ENCODE assay signal across 23 mouse cellular contexts in the genomic region with DNA sequence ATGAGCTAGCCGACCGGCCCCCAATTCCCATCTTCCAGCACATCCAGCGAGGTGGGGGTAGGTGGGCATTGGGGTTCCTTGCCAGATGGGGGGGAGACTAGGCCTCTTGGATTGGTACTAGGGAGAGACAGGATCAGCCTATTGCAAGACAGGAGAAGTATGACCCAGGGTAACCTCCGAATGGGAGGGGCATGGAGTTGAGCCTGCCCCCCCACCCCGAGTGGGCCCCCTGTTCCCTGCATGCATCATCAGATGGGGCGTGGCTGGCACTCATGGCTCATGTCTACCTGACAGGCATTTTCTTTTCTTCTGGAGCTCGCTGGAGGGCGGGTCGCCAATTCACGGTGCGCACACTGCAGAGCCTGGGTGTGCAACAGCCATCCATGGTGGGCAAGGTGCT. TPM values are rescaled to one million over a fixed set of nuclear protein-coding genes. Genes with fewer than 3 reads are reported as not detected.
DNase-seq lines count a peak whose midpoint lies in the region; ATAC-seq lines count a peak whose summit lies in the region.
"Had no signal": no experiment of that assay in that cellular context is flagged by ENCODE, and none has a peak within 500 bp of the region (broad histone marks: within the 10 kb centered on the region; RNA-seq: fewer than 3 reads in every experiment).

No protein-coding gene starts in this region.

- no peak for DNase-seq in embryonic facial prominence, embryonic 10.5 days (ENCODE audit: low spot score)
- DNase-seq in liver, embryonic 11.5 days (ENCODE audit: low spot score) = no peak
- DNase-seq in liver = no peak
- no peak for DNase-seq in spleen, postnatal 14 days (ENCODE audit: low spot score in 2 of 2)
- DNase-seq in layer of hippocampus, postnatal 36 days = no peak
- DNase-seq: adrenal gland, adult 8-10 months; cerebellum, adult 11 months; cerebellum, adult 9-10 months; heart, adult 18-20 months; heart, postnatal 10 days; heart, postnatal 4 days had no signal

- peak overlapping the region; percentile 34 for H3K4me2 ChIP-seq in embryonic facial prominence, embryonic 13.5 days
- no peak overlapping the region for H3K4me2 ChIP-seq in liver, embryonic 11.5 days
- peak overlapping the region; percentile 63 for H3K4me2 ChIP-seq in intestine, embryonic 16.5 days (ENCODE audit: low read depth, low read length)
- peak overlapping the region; percentile 44 for H3K4me2 ChIP-seq in stomach, embryonic 16.5 days (ENCODE audit: low read depth, low read length)
- H3K4me2 ChIP-seq: forebrain, embryonic 13.5 days; hindbrain, embryonic 13.5 days had no signal

- 74% methylated on average over 11 of the region's 11 CpGs for WGBS in embryonic facial prominence, embryonic 13.5 days
- WGBS in embryonic facial prominence, embryonic 10.5 days = 88% methylated on average over 11 of the region's 11 CpGs
- WGBS in liver, embryonic 11.5 days = 81% methylated on average over 11 of the region's 11 CpGs
- WGBS in intestine, embryonic 16.5 days = 70% methylated on average over 11 of the region's 11 CpGs
- WGBS in stomach, embryonic 16.5 days = 74% methylated on average over 11 of the region's 11 CpGs

- H3K27ac ChIP-seq in embryonic facial prominence, embryonic 13.5 days = no peak overlapping the region
- H3K27ac ChIP-seq in embryonic facial prominence, embryonic 10.5 days (replicated peaks) = no peak overlapping the region
- no peak overlapping the region for H3K27ac ChIP-seq in liver, embryonic 11.5 days (ENCODE audit: low read depth, low read length)
- peak overlapping the region; percentile 89 for H3K27ac ChIP-seq in intestine, embryonic 16.5 days (ENCODE audit: low read length)
- peak overlapping the region; percentile 85 for H3K27ac ChIP-seq in stomach, embryonic 16.5 days (ENCODE audit: low read length)
- H3K27ac ChIP-seq: forebrain, embryonic 13.5 days; heart, embryonic 10.5 days; hindbrain, embryonic 13.5 days had no signal

- peak overlapping the region; percentile 29 for H3K4me3 ChIP-seq in embryonic facial prominence, embryonic 13.5 days
- no peak overlapping the region for H3K4me3 ChIP-seq in embryonic facial prominence, embryonic 10.5 days
- no peak overlapping the region for H3K4me3 ChIP-seq in liver, embryonic 11.5 days (ENCODE audit: low read depth, low read length)
- H3K4me3 ChIP-seq in intestine, embryonic 16.5 days (ENCODE audit: low read length) = peak overlapping the region; percentile 55
- peak overlapping the region; percentile 34 for H3K4me3 ChIP-seq in stomach, embryonic 16.5 days (replicated peaks; ENCODE audit: low read length)
- H3K4me3 ChIP-seq: forebrain, embryonic 13.5 days; heart, embryonic 10.5 days; hindbrain, embryonic 13.5 days had no signal

- ATAC-seq in embryonic facial prominence, embryonic 13.5 days (ENCODE audit: insufficient number of reproducible peaks, insufficient read depth, low FRiP score, low TSS enrichment, low read depth) = no peak
- 0 out of 2 replicates have a peak, but pooled peaks have one; percentile 1 for ATAC-seq in liver, embryonic 11.5 days (replicated peaks; ENCODE audit: low FRiP score)
- peak; percentile 54 for ATAC-seq in intestine, embryonic 16.5 days
- ATAC-seq in stomach, embryonic 16.5 days (ENCODE audit: insufficient read depth, low FRiP score) = peak; percentile 15; the same call in 1 of the 2 replicates
- ATAC-seq: CD4-positive, CD25-positive, alpha-beta regulatory T cell, adult 4 months; forebrain, embryonic 13.5 days had no signal

- no peaks in the 10 kb centered on the region for H3K9me3 ChIP-seq in embryonic facial prominence, embryonic 13.5 days
- no peaks in the 10 kb centered on the region for H3K9me3 ChIP-seq in embryonic facial prominence, embryonic 10.5 days
- H3K9me3 ChIP-seq in liver, embryonic 11.5 days (ENCODE audit: control insufficient read depth, low read length) = no peaks in the 10 kb centered on the region
- H3K9me3 ChIP-seq in intestine, embryonic 16.5 days (ENCODE audit: control insufficient read depth, low read length) = no peaks in the 10 kb centered on the region
- no peaks in the 10 kb centered on the region for H3K9me3 ChIP-seq in stomach, embryonic 16.5 days (replicated peaks; ENCODE audit: control insufficient read depth, low read length)
- H3K9me3 ChIP-seq: forebrain, embryonic 13.5 days; G1E; heart, embryonic 10.5 days; hindbrain, embryonic 13.5 days had no signal

- H3K27me3 ChIP-seq in embryonic facial prominence, embryonic 13.5 days = no peaks in the 10 kb centered on the region
- H3K27me3 ChIP-seq in embryonic facial prominence, embryonic 10.5 days (replicated peaks; ENCODE audit: low read depth, poor library complexity, severe bottlenecking) = peaks cover 17% of the 10 kb centered on the region
- H3K27me3 ChIP-seq in liver, embryonic 11.5 days (replicated peaks; ENCODE audit: control insufficient read depth, insufficient read depth, low read length) = no peaks in the 10 kb centered on the region; the same call in 1 of the 2 replicates
- H3K27me3 ChIP-seq in intestine, embryonic 16.5 days (replicated peaks; ENCODE audit: control insufficient read depth, insufficient read depth, low read length) = no peaks in the 10 kb centered on the region
- H3K27me3 ChIP-seq in stomach, embryonic 16.5 days (ENCODE audit: control insufficient read depth, insufficient read depth, low read length) = no peaks in the 10 kb centered on the region

- peak overlapping the region; percentile 21; the same call in 1 of the 2 replicates for H3K9ac ChIP-seq in embryonic facial prominence, embryonic 13.5 days
- no peak overlapping the region for H3K9ac ChIP-seq in liver, embryonic 11.5 days (ENCODE audit: low read depth, low read length)
- peak overlapping the region; percentile 76 for H3K9ac ChIP-seq in intestine, embryonic 16.5 days (ENCODE audit: low read depth, low read length)
- peak overlapping the region; percentile 56 for H3K9ac ChIP-seq in stomach, embryonic 16.5 days (ENCODE audit: low read length)
- H3K9ac ChIP-seq: forebrain, embryonic 13.5 days; hindbrain, embryonic 13.5 days had no signal

- H3K36me3 ChIP-seq in embryonic facial prominence, embryonic 13.5 days = peaks cover 4% of the 10 kb centered on the region; the same call in 1 of the 2 replicates
- no peaks in the 10 kb centered on the region for H3K36me3 ChIP-seq in embryonic facial prominence, embryonic 10.5 days (replicated peaks)
- no peaks in the 10 kb centered on the region for H3K36me3 ChIP-seq in liver, embryonic 11.5 days (ENCODE audit: control insufficient read depth, insufficient read depth, low read length)
- no peaks in the 10 kb centered on the region for H3K36me3 ChIP-seq in intestine, embryonic 16.5 days (ENCODE audit: control insufficient read depth, insufficient read depth, low read length)
- no peaks in the 10 kb centered on the region for H3K36me3 ChIP-seq in stomach, embryonic 16.5 days (ENCODE audit: control insufficient read depth, insufficient read depth, low read length)
- H3K36me3 ChIP-seq: heart, embryonic 10.5 days; hindbrain, embryonic 13.5 days had no signal

- peaks cover 40% of the 10 kb centered on the region for H3K4me1 ChIP-seq in embryonic facial prominence, embryonic 13.5 days
- H3K4me1 ChIP-seq in embryonic facial prominence, embryonic 10.5 days = peaks cover 32% of the 10 kb centered on the region
- H3K4me1 ChIP-seq in liver, embryonic 11.5 days (replicated peaks; ENCODE audit: control insufficient read depth, insufficient read depth, low read length) = peaks cover 12% of the 10 kb centered on the region
- H3K4me1 ChIP-seq in intestine, embryonic 16.5 days (ENCODE audit: control insufficient read depth, insufficient read depth, low read length) = peaks cover 33% of the 10 kb centered on the region
- H3K4me1 ChIP-seq in stomach, embryonic 16.5 days (ENCODE audit: control insufficient read depth, insufficient read depth, low read length) = peaks cover 30% of the 10 kb centered on the region

RNA-seq across cellular contexts. Expression of gene Cyp2w1, which starts 1.5 kb away (rescaled TPM):
- polyA plus RNA-seq in embryonic facial prominence, embryonic 13.5 days (2015; fragmentation: Nextera tagmentation; extraction: Ambion mirVana) = 12.8 and 17.0 TPM in 2 replicates
- not detected in 2 replicates for polyA plus RNA-seq in embryonic facial prominence, embryonic 10.5 days (2016; fragmentation: Nextera tagmentation; extraction: Ambion mirVana)
- polyA plus RNA-seq in liver, embryonic 11.5 days (2014; fragmentation: Nextera tagmentation; extraction: Ambion mirVana) = not detected in 2 replicates
- 33.9 and 44.0 TPM in 2 replicates for polyA plus RNA-seq in intestine, embryonic 16.5 days (2015; fragmentation: Nextera tagmentation; extraction: Ambion mirVana)
- 11.4 and 11.5 TPM in 2 replicates for polyA plus RNA-seq in stomach, embryonic 16.5 days (2015; fragmentation: Nextera tagmentation; extraction: Ambion mirVana)
- not detected for total RNA-seq in layer of hippocampus, postnatal 36 days (2021)
- total RNA-seq: adrenal gland, adult 8-10 months; adrenal gland, postnatal 36 days; G1E; gastrocnemius, adult 8-10 months; gastrocnemius, postnatal 4 days; heart, adult 18-20 months; heart, postnatal 10 days; heart, postnatal 4 days had no signal
- polyA plus RNA-seq: CD4-positive, CD25-positive, alpha-beta regulatory T cell, adult 4 months; forebrain, embryonic 13.5 days; G1E; heart, embryonic 10.5 days; heart, embryonic 14.5 days; hindbrain, embryonic 13.5 days had no signal

RNA-seq across cellular contexts. Expression of gene Cox19, which starts 2.7 kb away (rescaled TPM):
- 88.4 and 108 TPM in 2 replicates for polyA plus RNA-seq in embryonic facial prominence, embryonic 13.5 days (2015; fragmentation: Nextera tagmentation; extraction: Ambion mirVana)
- polyA plus RNA-seq in embryonic facial prominence, embryonic 10.5 days (2016; fragmentation: Nextera tagmentation; extraction: Ambion mirVana) = 116 and 122 TPM in 2 replicates
- 98.1 and 103 TPM in 2 replicates for polyA plus RNA-seq in liver, embryonic 11.5 days (2014; fragmentation: Nextera tagmentation; extraction: Ambion mirVana)
- 183 and 195 TPM in 2 replicates for polyA plus RNA-seq in intestine, embryonic 16.5 days (2015; fragmentation: Nextera tagmentation; extraction: Ambion mirVana)
- 107 and 114 TPM in 2 replicates for polyA plus RNA-seq in stomach, embryonic 16.5 days (2015; fragmentation: Nextera tagmentation; extraction: Ambion mirVana)
- 10 to 100 TPM; 68.6 to 76.3 TPM for total RNA-seq in layer of hippocampus, postnatal 36 days (2021)

RNA-seq across cellular contexts. Expression of gene Gpr146, which starts 23.6 kb away (rescaled TPM):
- polyA plus RNA-seq in embryonic facial prominence, embryonic 13.5 days (2015; fragmentation: Nextera tagmentation; extraction: Ambion mirVana) = 1.7 and 2.5 TPM in 2 replicates
- 1.7 and 2.5 TPM in 2 replicates for polyA plus RNA-seq in embryonic facial prominence, embryonic 10.5 days (2016; fragmentation: Nextera tagmentation; extraction: Ambion mirVana)
- polyA plus RNA-seq in liver, embryonic 11.5 days (2014; fragmentation: Nextera tagmentation; extraction: Ambion mirVana) = 13.4 and 15.1 TPM in 2 replicates
- polyA plus RNA-seq in intestine, embryonic 16.5 days (2015; fragmentation: Nextera tagmentation; extraction: Ambion mirVana) = 2.3 and 2.5 TPM in 2 replicates
- polyA plus RNA-seq in stomach, embryonic 16.5 days (2015; fragmentation: Nextera tagmentation; extraction: Ambion mirVana) = 3.1 and 4.2 TPM in 2 replicates
- 10 to 100 TPM; 11.0 to 13.1 TPM for total RNA-seq in layer of hippocampus, postnatal 36 days (2021)

RNA-seq across cellular contexts. Expression of gene Adap1, which starts 28.5 kb away (rescaled TPM):
- 0.61 and 0.63 TPM in 2 replicates for polyA plus RNA-seq in embryonic facial prominence, embryonic 13.5 days (2015; fragmentation: Nextera tagmentation; extraction: Ambion mirVana)
- 0.51 and 0.54 TPM in 2 replicates for polyA plus RNA-seq in embryonic facial prominence, embryonic 10.5 days (2016; fragmentation: Nextera tagmentation; extraction: Ambion mirVana)
- 7.2 and 8.1 TPM in 2 replicates for polyA plus RNA-seq in liver, embryonic 11.5 days (2014; fragmentation: Nextera tagmentation; extraction: Ambion mirVana)
- polyA plus RNA-seq in intestine, embryonic 16.5 days (2015; fragmentation: Nextera tagmentation; extraction: Ambion mirVana) = 5.3 and 6.3 TPM in 2 replicates
- polyA plus RNA-seq in stomach, embryonic 16.5 days (2015; fragmentation: Nextera tagmentation; extraction: Ambion mirVana) = 2.4 and 2.6 TPM in 2 replicates
- total RNA-seq in layer of hippocampus, postnatal 36 days (2021) = 100 to 1,000 TPM; 179 to 185 TPM

RNA-seq across cellular contexts. Expression of gene C130050O18Rik, which starts 51.1 kb away (rescaled TPM):
- polyA plus RNA-seq in embryonic facial prominence, embryonic 13.5 days (2015; fragmentation: Nextera tagmentation; extraction: Ambion mirVana) = 3.1 and 3.5 TPM in 2 replicates
- 0.16 and 0.26 TPM in 2 replicates for polyA plus RNA-seq in embryonic facial prominence, embryonic 10.5 days (2016; fragmentation: Nextera tagmentation; extraction: Ambion mirVana)
- polyA plus RNA-seq in liver, embryonic 11.5 days (2014; fragmentation: Nextera tagmentation; extraction: Ambion mirVana) = 1.5 and 1.6 TPM in 2 replicates
- polyA plus RNA-seq in intestine, embryonic 16.5 days (2015; fragmentation: Nextera tagmentation; extraction: Ambion mirVana) = 0.87 and 1.0 TPM in 2 replicates
- polyA plus RNA-seq in stomach, embryonic 16.5 days (2015; fragmentation: Nextera tagmentation; extraction: Ambion mirVana) = 0.80 and 1.2 TPM in 2 replicates
- under 1 TPM in 1 of 2 experiments, not detected in 1; 0.20 TPM for total RNA-seq in layer of hippocampus, postnatal 36 days (2021)
- polyA plus RNA-seq: CD4-positive, CD25-positive, alpha-beta regulatory T cell, adult 4 months had no signal

Comparison
In these comparisons a context has a peak if more than half of its experiments do, and no peak if none do; other contexts are left out.
1. H3K4me3 ChIP-seq: peak in embryonic facial prominence, embryonic 13.5 days (single experiment), intestine, embryonic 16.5 days (single experiment) and stomach, embryonic 16.5 days (single experiment); none in embryonic facial prominence, embryonic 10.5 days (single experiment) and liver, embryonic 11.5 days (single experiment).
2. RNA of gene Cyp2w1, which starts 1.5 kb away (polyA plus RNA-seq): 33.9 to 44.0 TPM in intestine, embryonic 16.5 days, 12.8 to 17.0 TPM in embryonic facial prominence, embryonic 13.5 days and 11.4 to 11.5 TPM in stomach, embryonic 16.5 days; not detected in liver, embryonic 11.5 days and not detected in embryonic facial prominence, embryonic 10.5 days; every median in the first group is over 10 times any median in the second.
3. H3K27ac ChIP-seq: peak in intestine, embryonic 16.5 days (single experiment) and stomach, embryonic 16.5 days (single experiment); none in embryonic facial prominence, embryonic 13.5 days (single experiment), embryonic facial prominence, embryonic 10.5 days (single experiment) and liver, embryonic 11.5 days (single experiment).